Mouse (Mus musculus): ENCODE measurements around the gene Clec4b2. TPM values are rescaled to one million over a fixed set of nuclear protein-coding genes. Genes with fewer than 3 reads are reported as not detected.

Clec4b2 gene
- total RNA-seq, 2 experiments from 2014 or later, result not detected

Other genes starting within 250 kb of the Clec4b2 start
- gene Clec4a3, start 220.4 kb upstream of the Clec4b2 start, total RNA-seq (2021), result 1 to 10 TPM; 2.9 to 3.6 TPM
- gene Clec4a4, start 182.5 kb upstream of the Clec4b2 start, total RNA-seq (2021), result not detected
- not detected for gene Clec4b1, start 122.9 kb upstream of the Clec4b2 start, total RNA-seq (2021)
- gene Clec4a2, start 66.5 kb upstream of the Clec4b2 start, total RNA-seq (2021), result 1 to 10 TPM; 2.7 TPM
- 1 to 10 TPM; 1.0 to 1.3 TPM for gene Clec4n, start 57.0 kb downstream of the Clec4b2 start, total RNA-seq (2021)
- under 1 TPM; 0.48 to 0.70 TPM for gene Clec4d, start 89.2 kb downstream of the Clec4b2 start, total RNA-seq (2021)
- under 1 TPM; 0.11 to 0.26 TPM for gene Clec4e, start 117.0 kb downstream of the Clec4b2 start, total RNA-seq (2021)
- not detected for gene Vmn2r19, start 135.4 kb downstream of the Clec4b2 start, total RNA-seq (2021)
- not detected for gene Vmn2r20, start 245.2 kb downstream of the Clec4b2 start, total RNA-seq (2021)

All from heart, postnatal 25 days (tissue).